Mouse (Mus musculus): Measurements from ENCODE around the gene Ahctf1.

- TF ChIP-seq CTCF (IDR thresholded peaks at IDR 0.05; ENCODE audit: borderline replicate concordance, control insufficient read depth, extremely low read depth, insufficient read depth, low read length, poor library complexity), result no peak
- TF ChIP-seq POLR2A (IDR thresholded peaks at IDR 0.05; ENCODE audit: control insufficient read depth, extremely low read depth, insufficient read depth, low read length, poor library complexity), result no peak
These were observed 21.1 kb upstream of the Ahctf1 start for GRCm38 (mm10) chr1:179824549-179824948.
